Mouse (Mus musculus) small intestine, adult 2 months (tissue): ENCODE data around the gene Rasgef1a. TPM values are rescaled to one million over a fixed set of nuclear protein-coding genes. Genes with fewer than 3 reads are reported as not detected.

Source experiments
- H3K27ac ChIP-seq: fragments of 200-500 bp; 2 replicates; pipeline ENCODE4 v1.5.1; 2012; ENCODE audit warnings: low read depth, low read length, control low read depth, inconsistent platforms; ENCODE audit not compliant: insufficient read depth
- H3K27me3 ChIP-seq: fragments of 200-500 bp; 2 replicates; pipeline ENCODE4 v1.6.1; 2012; ENCODE audit warnings: mild to moderate bottlenecking, moderate library complexity, low read length, inconsistent platforms; ENCODE audit not compliant: control insufficient read depth, insufficient read depth
- H3K36me3 ChIP-seq: fragments of 200-500 bp; 2 replicates; pipeline ENCODE4 v1.6.1; 2012; ENCODE audit warnings: mild to moderate bottlenecking, low read length, control low read depth, inconsistent platforms; ENCODE audit not compliant: control insufficient read depth, insufficient read depth
- H3K4me1 ChIP-seq: fragments of 200-500 bp; 2 replicates; pipeline ENCODE4 v1.6.1; 2012; ENCODE audit warnings: low read length, inconsistent platforms, mixed read lengths; ENCODE audit not compliant: control insufficient read depth, insufficient read depth, insufficient read length
- H3K4me3 ChIP-seq: fragments of 200-500 bp; 2 replicates; pipeline ENCODE4 v1.5.1; 2012; ENCODE audit warnings: low read depth, mild to moderate bottlenecking, control low read depth, inconsistent platforms, low read length, moderate library complexity
- CTCF ChIP-seq: fragments of 200-500 bp; IDR thresholded peaks from 2 replicates; pipeline ENCODE4 v1.5.1; 2012; ENCODE audit warnings: low read depth, mild to moderate bottlenecking, control low read depth, inconsistent platforms, low read length, moderate library complexity, mixed read lengths; ENCODE audit not compliant: insufficient replicate concordance, insufficient read length; ENCODE audit errors: extremely low read depth
- POLR2A ChIP-seq: fragments of 200-500 bp; IDR thresholded peaks from 2 replicates; pipeline ENCODE4 v1.6.1; 2012; ENCODE audit warnings: low read depth, mild to moderate bottlenecking, control low read depth, inconsistent platforms, low read length, moderate library complexity
- WGBS: fragments of 180-500 bp; shearing (Covaris S2); methylation state at CpG from one replicate; pipeline ENCODE4 v1.1.7; 2018; 5-methylcytosine and 5-hydroxymethylcytosine counted together
- polyA plus RNA-seq: library from polyadenylated mRNA; depleted of rRNA; stranded (reverse); fragments of >200 nt; gene quantifications from 2 replicates; pipeline ENCODE4 v1.2.3, GENCODE M21; 2012

The Rasgef1a gene
- polyA plus RNA-seq, 1 experiment: 0.22 TPM

DNA sequence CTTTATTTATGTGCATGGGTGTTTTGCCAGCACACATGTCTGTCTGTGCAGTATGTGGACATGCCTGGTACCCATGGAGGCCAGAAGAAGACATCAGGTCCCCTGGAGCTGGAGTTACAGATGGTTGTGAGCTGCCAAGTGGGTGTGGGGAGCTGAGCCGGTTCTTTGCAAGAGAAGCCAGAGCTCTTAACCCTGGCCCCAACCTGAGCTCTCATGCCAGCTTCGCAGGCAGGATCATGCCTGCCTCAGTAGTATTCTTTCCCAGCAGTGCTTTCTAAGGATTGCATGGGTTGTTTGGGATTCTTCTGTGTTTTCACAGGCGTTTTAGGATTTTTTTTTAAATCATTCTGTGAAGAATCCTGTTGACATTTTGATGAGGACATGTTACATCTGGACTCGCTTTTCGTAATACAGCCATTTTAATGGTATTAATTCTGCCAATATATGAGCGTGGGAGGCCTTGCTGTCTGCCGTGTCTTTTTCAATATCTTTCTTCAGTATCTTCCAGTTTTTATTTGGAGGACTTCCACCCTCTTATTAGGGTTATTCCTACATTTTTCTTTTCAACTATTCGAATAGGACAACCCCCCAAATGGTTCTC, 86.6 kb downstream of the Rasgef1a start:
- Histone ChIP-seq H3K36me3 (no peaks in the 10 kb centered on the region), H3K4me1 (no peaks in the 10 kb centered on the region), H3K27ac (no peak overlapping the region), H3K27me3 (no peaks in the 10 kb centered on the region), H3K4me3 (no peak overlapping the region)
- 71% methylated on average over 8 of the region's 8 CpGs for WGBS
- TF ChIP-seq POLR2A (no peak), CTCF (no peak)

GRCm38 (mm10) chr6:118099311-118099802, 88.1 kb downstream of the Rasgef1a start:
- Histone ChIP-seq H3K27me3 (no peaks in the 10 kb centered on the region), H3K4me1 (no peaks in the 10 kb centered on the region), H3K27ac (no peak overlapping the region), H3K4me3 (no peak overlapping the region), H3K36me3 (no peaks in the 10 kb centered on the region)
- TF ChIP-seq POLR2A (no peak), CTCF (no peak)
- WGBS: 23% methylated on average over 2 of the region's 2 CpGs

DNA sequence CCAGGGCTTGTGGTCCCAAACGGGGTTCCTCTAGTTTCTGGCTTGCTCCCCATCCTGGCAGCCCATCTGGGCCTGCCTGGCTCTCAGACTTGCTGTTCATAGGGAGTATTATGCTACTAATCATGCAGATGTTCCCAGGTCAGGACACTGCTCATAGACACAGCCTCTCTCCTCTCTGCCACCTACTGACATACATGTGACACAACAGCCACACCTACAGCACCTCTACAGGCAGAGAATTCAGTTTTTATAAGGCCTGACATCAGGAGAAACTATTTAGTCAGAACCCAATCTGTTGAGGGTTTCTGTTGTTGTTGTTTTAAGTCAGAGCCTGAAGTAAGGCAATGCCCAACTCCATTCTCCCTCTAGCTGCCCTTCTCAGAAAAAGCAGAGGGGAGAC, 100.6 kb downstream of the Rasgef1a start:
- TF ChIP-seq POLR2A (no peak), CTCF (no peak)
- 51% methylated on average over 1 of the region's 1 CpGs for WGBS
- Histone ChIP-seq H3K27ac (no peak overlapping the region), H3K4me3 (no peak overlapping the region), H3K4me1 (no peaks in the 10 kb centered on the region), H3K36me3 (no peaks in the 10 kb centered on the region; the same call in 1 of the 2 replicates), H3K27me3 (no peaks in the 10 kb centered on the region)

GRCm38 (mm10) chr6:118122767-118123166, 111.5 kb downstream of the Rasgef1a start:
- 78% methylated on average over 1 of the region's 1 CpGs for WGBS
- TF ChIP-seq CTCF (no peak), POLR2A (no peak)
- Histone ChIP-seq H3K4me1 (no peaks in the 10 kb centered on the region), H3K27ac (no peak overlapping the region), H3K36me3 (peaks cover 7% of the 10 kb centered on the region; the same call in 1 of the 2 replicates), H3K4me3 (no peak overlapping the region), H3K27me3 (no peaks in the 10 kb centered on the region)

GRCm38 (mm10) chr6:118126577-118126976, 115.3 kb downstream of the Rasgef1a start:
- TF ChIP-seq POLR2A: no peak
- no peak for TF ChIP-seq CTCF
- 0 out of 2 replicates have a peak, but pooled peaks cover 2% of the 10 kb centered on the region for H3K36me3 ChIP-seq
- no peak overlapping the region for H3K27ac ChIP-seq
- no peak overlapping the region for H3K4me3 ChIP-seq
- H3K4me1 ChIP-seq: no peaks in the 10 kb centered on the region
- H3K27me3 ChIP-seq: no peaks in the 10 kb centered on the region

GRCm38 (mm10) chr6:118127198-118127597, 116.0 kb downstream of the Rasgef1a start:
- H3K4me3 ChIP-seq: no peak overlapping the region

DNA sequence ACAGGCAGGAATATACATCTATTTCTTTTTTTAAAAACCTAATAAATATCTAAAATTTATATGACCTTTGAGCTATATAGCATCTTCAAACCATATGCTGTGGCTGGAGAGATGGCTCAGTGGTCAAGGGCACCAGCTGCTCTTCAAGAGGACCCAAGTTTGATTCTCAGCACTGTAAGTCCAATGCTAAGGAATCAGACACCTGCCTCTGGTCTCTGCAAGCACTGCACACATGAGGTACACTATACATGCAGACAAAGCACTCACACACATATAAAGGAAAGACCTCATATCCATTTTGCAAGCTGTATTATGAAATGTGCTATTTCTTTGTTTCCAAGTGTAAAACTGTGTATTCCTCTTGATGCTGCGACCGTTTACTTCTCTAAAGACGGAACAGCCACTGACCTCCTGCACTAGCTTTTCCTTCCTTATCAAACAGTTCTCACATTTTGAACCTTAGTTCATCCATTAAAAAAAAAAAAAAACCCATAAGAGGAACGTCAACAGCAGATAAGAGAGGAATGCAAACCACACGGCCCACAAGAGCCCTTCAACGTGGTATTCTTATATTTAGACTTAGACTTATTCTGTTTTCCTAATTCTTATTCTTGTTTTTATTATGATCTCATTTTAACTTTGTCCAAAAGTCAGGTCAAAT, 116.7 kb downstream of the Rasgef1a start:
- H3K4me3 ChIP-seq: no peak overlapping the region
- 0 out of 2 replicates have a peak, but pooled peaks cover 2% of the 10 kb centered on the region for H3K36me3 ChIP-seq
- 43% methylated on average over 6 of the region's 6 CpGs for WGBS
- TF ChIP-seq POLR2A (no peak), CTCF (no peak)
- no peaks in the 10 kb centered on the region for H3K4me1 ChIP-seq
- H3K27ac ChIP-seq: no peak overlapping the region
- no peaks in the 10 kb centered on the region for H3K27me3 ChIP-seq

More at GRCm38 (mm10) chr6:118127198-118127597, 116.0 kb downstream of the Rasgef1a start:
- no peaks in the 10 kb centered on the region for H3K4me1 ChIP-seq
- 85% methylated on average over 7 of the region's 7 CpGs for WGBS
- H3K27ac ChIP-seq: no peak overlapping the region
- TF ChIP-seq POLR2A (no peak), CTCF (no peak)
- no peaks in the 10 kb centered on the region for H3K27me3 ChIP-seq
- 0 out of 2 replicates have a peak, but pooled peaks cover 2% of the 10 kb centered on the region for H3K36me3 ChIP-seq
